Mouse (Mus musculus) adrenal gland, adult 2 months (tissue): Measurements from ENCODE around the gene Agap1. TPM values are rescaled to one million over a fixed set of nuclear protein-coding genes. Genes with fewer than 3 reads are reported as not detected.
A peak's percentile ranks its signal among the peaks of the same experiment; 100 is the strongest.

Experiments used
- DNase-seq: peaks from one replicate; pipeline ENCODE4 v3.0.0; 2021
- polyA plus RNA-seq: library from polyadenylated mRNA; depleted of rRNA; stranded (reverse); fragments of >200 nt; gene quantifications from 2 replicates; pipeline ENCODE4 v1.2.3, GENCODE M21; 2012
- total RNA-seq, 2 experiments: library from RNA; stranded (reverse); gene quantifications; 2 replicates each; pipeline ENCODE4 v1.2.3; 2021

Agap1 gene
- total and polyA plus RNA-seq, 3 experiments: 11.3 to 61.6 (median 46.2) TPM

DNA sequence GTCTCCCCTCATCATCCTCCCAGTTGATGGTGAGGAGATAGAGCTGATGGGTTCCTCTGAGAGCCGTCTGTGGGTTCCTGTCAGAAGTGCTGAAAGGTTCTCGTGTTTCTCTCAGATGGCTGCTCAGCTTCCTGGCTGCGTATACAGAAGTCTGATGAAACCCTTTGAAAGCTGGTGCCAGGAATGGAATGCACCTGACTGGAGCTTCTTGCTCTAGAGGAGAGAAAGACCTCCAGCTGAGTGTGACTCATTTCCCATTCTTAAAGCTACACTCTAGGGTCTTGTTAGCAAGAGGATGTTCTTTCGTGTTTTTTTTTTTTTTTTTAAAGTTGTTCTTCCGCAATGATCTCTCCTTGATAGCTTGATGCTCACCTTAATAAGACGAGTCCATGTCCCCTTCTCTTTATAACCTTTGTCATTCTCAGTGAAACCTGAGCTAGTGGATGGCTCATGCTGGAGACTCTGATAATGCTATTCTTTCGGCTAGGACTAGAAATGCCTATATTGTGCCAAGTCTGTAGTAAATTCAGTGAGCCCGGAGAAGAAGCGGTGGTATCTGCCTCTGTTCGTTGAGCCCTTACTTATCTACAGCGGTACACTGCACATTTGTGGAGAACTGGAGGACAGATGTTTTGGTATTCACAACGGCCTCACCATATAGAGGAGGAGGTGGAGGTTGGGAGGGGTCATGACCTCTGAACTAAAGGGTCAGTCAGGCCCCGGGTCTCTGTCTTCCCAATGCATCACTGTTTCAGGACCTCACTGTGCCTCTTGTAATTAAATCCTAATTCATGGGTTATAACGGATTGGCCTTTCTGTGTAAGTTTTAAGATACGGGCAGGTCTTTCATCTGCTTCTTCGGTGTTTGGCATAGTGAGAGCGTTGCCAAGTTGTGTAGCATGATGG lies 2.8 kb downstream of the Agap1 start:
- peak; percentile 39 for DNase-seq

GRCm38 (mm10) chr1:89461881-89462280 lies 7.3 kb downstream of the Agap1 start:
- DNase-seq: no peak

GRCm38 (mm10) chr1:89463138-89463537 lies 8.5 kb downstream of the Agap1 start:
- DNase-seq: peak; percentile 65

DNA sequence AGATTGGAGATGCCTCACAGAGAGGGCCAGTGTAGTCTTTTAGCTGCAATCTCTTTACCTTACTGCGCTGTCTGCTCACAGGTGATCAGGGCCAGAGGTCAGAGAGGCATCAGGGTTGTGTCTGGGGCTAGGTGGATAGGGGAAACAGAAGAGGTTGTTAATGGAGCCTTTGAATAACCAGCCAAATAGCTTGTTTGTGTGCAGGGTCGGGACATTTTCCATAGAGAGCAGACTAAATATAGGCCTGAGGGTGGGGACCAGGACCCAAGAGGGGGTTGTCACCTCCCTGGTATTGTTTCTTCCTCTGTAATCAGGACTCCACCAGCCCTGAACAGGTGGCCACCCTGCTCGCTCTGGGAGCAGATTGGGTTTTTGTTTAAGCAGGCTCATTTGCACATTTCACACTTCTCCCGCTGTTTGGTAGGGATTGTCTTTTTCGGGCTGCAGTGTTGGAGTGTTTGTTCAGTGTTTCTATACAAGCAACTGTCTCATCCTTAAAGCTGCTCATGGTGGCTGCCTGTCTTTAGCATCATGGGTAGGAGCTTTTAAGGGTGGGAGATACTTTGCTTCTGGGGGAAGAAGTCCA lies 10.9 kb downstream of the Agap1 start:
- DNase-seq: no peak

DNA sequence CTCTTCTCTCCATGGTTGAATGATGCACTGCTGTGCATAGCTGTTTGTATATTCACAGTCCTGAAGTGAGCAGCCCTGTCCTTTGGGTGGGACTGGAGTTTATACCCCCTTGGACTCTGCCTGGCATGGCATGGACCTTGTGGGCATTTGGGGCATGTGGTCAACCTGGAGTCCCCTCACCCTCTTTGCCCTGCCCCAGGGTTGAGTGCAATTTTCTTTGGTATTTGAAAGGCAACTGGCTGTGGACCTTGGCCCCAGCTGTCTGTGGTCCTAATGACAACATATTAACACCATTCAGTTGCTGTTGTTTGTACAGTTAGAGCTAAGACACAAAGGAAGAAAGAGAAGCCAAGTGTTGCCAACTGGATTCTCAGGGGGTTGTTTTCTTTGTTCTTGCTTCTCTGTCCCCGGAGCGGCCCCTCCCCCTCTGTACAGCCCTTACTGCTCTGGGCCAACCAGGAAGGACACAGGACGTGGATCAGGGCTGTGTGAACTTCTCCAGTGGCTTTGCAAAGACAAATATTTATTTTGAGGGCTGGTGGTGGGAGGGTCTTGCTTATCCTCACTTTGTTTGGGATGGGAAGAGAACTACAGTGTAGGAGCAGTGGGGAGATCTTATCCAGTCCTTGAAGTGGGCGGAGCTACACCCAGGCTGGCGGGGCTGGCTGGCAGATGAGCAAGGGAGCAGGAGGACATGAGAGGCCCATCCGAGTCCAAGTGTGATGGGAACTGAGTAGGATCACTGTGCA lies 12.9 kb downstream of the Agap1 start:
- peak; percentile 62 for DNase-seq

- peak; percentile 49 for DNase-seq
Observed at GRCm38 (mm10) chr1:89468141-89468540, 13.5 kb downstream of the Agap1 start.

DNA sequence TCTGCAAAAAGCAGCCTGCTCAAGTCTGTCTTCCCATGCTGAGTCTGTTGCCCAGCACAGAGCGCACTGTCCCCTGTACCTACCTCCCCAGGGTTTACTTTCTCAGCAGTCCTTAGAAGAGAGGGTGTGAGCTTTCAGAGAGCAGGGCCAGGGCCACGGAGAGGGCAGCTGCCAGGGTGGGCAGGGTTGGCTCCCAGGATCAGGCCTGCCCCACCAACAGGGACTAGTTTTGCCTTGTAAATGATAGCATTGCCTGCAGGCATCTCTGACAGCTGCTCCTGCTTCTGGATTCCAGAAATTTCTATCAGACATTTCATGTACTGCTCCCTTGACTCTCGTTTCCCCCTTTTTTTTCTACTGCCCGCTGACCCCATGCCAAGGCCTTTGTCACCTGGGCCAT lies 16.8 kb downstream of the Agap1 start:
- DNase-seq: no peak

GRCm38 (mm10) chr1:89471891-89472290 lies 17.3 kb downstream of the Agap1 start:
- DNase-seq: no peak

DNA sequence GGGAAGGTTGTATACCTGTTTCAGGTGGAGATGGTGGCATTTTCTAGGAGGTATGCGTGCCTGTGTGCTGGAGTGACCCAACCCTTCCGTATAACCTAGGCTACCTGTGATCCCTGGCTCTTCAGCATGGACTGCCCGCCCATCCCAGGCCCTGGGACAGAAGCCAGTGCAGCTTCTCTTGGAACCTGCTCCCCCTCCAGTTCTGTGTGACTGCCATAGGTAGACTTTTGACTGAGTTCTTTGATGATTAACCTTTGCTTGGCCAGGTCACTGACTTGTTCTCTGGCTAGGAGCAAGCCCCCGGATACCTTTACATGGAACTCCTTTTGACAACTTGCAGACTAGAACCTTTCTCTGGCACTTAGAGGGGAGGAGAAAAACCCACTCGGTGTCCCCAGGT lies 19.3 kb downstream of the Agap1 start:
- DNase-seq: no peak

DNA sequence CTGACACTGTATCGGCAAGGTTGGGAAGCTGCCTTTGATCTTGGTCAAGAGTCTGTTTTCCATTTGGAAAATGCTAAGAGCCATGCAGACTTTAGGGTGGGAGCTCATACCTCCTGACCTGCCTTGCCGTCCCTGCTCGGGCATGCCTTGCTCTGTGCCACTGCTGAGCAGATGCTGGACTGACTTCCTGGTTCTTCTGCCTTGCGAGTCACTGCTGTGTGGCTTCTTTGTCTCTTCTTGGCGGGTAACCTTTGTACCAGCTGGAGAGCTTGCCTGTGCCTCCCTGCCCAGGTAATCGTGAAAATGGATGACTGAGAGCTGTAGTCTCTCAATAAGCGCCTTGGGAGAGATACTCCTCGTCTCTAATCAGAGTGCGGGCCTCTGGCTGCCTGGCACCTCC lies 20.2 kb downstream of the Agap1 start:
- no peak for DNase-seq

DNA sequence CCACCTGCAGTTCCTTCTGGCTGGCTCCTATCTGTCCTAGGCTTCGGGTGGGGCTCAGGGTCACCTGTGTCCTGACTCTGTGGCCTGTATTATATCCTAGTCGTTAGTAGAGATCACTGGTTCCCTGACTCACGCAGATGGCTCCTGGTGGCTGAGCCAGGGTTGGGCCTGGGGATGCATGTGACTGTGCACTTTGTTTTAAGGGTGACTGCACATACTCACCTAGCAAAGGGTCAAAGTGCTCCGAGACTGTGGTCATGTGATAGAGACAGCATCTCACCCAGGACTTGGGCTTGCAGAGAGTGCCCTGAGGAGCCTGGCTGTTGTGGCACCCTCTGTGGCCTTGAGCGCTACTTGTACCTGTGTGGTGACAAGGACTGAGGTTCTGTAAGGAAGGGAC lies 22.4 kb downstream of the Agap1 start:
- DNase-seq: no peak

DNA sequence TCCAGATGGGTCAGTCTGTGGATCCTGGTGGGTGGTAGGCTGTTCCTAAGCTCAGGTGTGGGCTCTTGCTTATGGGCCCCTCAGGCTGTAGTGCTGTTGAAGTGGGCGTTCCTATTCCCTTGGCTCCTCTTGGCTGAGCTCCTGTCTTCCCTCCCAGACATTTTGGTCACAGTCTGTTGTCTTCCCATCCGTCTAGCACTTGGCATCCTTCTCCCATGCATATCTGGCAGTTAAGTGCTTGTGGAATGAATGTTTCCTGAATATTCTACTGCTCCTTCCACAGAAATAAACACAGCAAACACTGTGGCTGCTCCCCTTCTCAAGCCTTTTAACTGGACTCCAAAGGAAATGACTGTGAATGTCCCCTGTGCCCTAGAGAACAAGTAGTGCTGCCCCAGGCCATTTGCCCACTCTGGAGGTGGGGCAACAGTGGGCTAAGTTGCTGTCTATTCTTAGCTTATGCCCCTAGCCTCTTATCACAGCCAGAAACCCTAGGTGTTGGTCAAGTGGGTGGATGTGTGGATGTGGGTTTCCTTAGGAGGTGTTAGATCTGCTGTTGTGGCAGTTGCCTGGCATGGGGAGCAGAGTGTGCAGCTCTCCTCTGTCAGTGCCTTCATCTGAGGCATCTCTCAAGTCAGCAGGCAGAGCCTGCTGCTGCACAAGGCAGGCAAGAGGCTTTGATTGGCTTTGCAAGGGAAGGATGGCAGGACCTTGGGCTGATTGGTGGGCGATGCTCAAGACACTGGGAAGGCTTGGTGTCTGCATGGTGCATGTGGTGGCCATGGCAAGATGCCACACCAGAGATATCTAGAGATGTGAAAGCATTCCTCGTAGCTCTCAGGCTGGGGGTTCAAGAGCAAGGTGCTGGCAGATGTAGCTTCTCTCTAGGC lies 24.2 kb downstream of the Agap1 start:
- DNase-seq: no peak

DNA sequence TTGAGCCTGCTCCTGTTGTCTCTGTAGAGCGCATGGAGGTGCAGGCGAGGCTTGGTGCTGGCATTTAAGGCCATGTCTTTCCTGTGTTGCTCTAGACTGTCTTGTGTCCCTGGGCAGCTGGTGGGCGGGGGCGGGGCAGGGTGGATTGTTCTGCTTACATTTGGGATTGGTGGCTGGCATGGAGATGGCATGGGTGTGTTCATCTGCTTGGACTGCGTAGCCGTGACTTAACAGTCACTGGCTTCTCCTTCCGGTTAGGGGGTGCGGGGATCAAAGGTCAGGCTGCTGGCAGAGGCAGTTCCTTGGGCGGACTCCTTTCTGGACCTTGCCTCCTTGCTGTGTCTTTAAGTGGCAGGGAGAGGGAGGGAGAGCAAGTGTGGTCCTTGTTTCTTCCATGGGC lies 26.5 kb downstream of the Agap1 start:
- DNase-seq: no peak

GRCm38 (mm10) chr1:89482812-89483211 lies 28.2 kb downstream of the Agap1 start:
- DNase-seq: no peak

- DNase-seq: no peak
Observed at GRCm38 (mm10) chr1:89486891-89487290, 32.3 kb downstream of the Agap1 start.

DNA sequence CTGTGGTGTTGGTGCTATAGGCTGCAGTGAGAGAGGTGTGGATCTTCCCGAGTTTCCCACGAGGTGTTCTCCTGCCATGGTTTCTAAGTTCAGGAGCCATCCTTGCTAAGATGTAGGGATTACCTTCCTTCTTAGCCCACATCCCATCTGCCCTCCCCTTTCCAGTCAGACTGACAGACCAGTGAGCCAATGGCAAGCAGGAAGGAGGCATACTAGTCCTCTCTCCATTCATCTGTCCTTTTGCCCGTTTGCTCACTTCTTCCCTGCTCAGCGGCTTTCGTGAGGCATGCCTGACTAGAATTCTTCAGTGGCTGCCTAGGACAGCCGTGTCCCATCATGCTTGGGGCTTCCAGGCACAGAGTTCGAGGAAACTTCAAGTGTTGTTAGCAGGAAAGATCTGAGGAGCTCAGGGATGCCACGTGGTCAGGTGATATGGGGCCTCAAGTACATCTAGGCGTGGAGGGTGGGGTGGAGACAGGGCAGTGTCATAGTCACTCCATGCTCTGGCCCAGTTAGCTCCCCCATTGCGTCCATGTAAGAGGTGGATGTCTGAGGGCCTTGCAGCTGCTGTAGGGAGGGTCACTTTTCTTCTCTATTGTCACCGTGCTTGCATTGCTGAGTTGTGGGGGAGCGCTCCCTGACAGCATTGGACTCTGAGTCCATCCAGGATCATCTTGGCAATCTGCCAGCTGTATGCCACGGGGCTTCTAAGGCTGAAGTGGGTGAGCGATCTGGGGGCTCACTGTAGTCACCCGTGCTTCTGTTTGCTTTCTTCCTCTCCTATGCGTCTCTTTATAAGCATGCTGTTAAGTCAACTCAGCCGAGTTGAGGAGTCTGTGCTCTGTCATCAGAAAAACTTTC lies 34.7 kb downstream of the Agap1 start:
- no peak for DNase-seq

DNA sequence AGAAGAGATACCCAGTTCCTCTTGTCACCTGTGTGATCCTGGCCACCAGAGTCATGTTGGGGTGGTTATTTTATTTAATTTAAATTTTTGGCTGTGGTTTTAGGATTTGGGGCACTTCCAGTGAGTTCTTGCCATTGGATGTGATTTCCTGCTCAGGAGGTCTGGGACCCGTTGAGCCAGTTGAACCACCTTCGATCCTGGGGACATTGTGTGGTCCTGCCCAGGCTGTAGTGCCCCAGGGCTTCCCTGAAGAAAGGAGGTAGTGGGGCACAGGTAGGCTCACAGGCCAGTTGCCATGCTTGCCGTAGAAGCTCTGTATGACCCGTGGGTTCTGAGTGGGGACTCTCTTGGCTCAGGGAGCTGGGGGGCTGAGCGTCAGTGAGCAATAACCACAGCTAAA lies 38.6 kb downstream of the Agap1 start:
- DNase-seq: no peak

- no peak for DNase-seq
Observed at GRCm38 (mm10) chr1:89494816-89495215, 40.2 kb downstream of the Agap1 start.

DNA sequence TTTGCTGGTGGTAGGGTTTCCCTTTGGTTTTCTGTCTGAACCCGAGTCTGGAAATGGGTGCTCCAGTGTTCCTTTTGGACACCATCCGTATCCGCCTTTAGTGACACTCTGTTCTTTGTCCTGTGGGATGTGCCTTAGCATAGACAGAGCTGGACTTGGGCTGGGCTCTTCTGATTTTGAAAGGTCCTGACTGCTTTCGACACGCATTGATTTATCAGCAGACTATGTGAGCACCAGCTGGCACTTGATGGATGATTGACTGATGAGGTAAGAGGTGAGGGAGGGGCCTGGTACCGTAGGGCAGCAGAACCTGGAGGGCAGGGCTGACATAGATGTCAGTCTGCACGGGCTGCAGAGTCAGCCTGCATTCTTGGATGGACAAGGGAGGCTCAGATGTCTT lies 41.6 kb downstream of the Agap1 start:
- no peak for DNase-seq

GRCm38 (mm10) chr1:89500925-89501324 lies 46.3 kb downstream of the Agap1 start:
- DNase-seq: no peak

GRCm38 (mm10) chr1:89501346-89501745 lies 46.7 kb downstream of the Agap1 start:
- no peak for DNase-seq
